Mouse (Mus musculus): ENCODE results near the gene R3hdml. TPM values are rescaled to one million over a fixed set of nuclear protein-coding genes. Genes with fewer than 3 reads are reported as not detected.

The R3hdml gene
- polyA plus RNA-seq, 1 experiment from 2014 or later, result 0.20 TPM

DNA sequence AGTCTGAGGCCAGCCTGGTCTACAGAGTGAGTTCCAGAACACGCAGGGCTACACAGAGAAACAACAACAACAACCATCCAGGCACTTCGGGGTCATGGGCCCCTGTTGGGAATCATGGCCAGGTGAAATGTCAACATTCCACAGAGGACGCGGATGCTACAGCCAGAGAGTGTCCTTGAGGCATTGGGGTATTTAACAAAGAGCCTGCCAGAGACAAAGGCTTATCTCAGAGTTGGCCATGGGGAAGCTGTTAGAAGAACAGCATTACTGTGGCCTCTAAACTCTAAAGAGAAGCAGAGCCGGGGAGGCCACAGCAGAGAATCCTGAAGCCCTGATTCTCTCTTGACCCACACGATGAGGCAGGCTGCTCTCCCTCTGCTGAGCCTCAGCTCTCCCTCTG lies 23.3 kb upstream of the R3hdml start:
- Histone ChIP-seq H3K9ac (ENCODE audit: low read depth, low read length) (no peak overlapping the region), H3K27ac (ENCODE audit: low read length) (no peak overlapping the region), H3K9me3 (ENCODE audit: control insufficient read depth, low read length) (no peaks in the 10 kb centered on the region), H3K4me3 (ENCODE audit: low read length) (no peak overlapping the region), H3K4me2 (ENCODE audit: low read depth, low read length) (no peak overlapping the region), H3K27me3 (replicated peaks; ENCODE audit: control insufficient read depth, insufficient read depth, low read length) (no peaks in the 10 kb centered on the region), H3K36me3 (ENCODE audit: control insufficient read depth, insufficient read depth, low read length) (peaks cover 6% of the 10 kb centered on the region), H3K4me1 (ENCODE audit: control insufficient read depth, insufficient read depth, low read length) (peaks cover 9% of the 10 kb centered on the region)
- WGBS, result 81% methylated on average over 6 of the region's 6 CpGs
- no peak for ATAC-seq

- Histone ChIP-seq H3K9me3 (ENCODE audit: control insufficient read depth, low read length) (no peaks in the 10 kb centered on the region), H3K4me3 (ENCODE audit: low read length) (no peak overlapping the region), H3K36me3 (ENCODE audit: control insufficient read depth, insufficient read depth, low read length) (peaks cover 6% of the 10 kb centered on the region), H3K27ac (ENCODE audit: low read length) (no peak overlapping the region), H3K4me2 (ENCODE audit: low read depth, low read length) (no peak overlapping the region), H3K4me1 (ENCODE audit: control insufficient read depth, insufficient read depth, low read length) (peaks cover 9% of the 10 kb centered on the region), H3K9ac (ENCODE audit: low read depth, low read length) (no peak overlapping the region), H3K27me3 (replicated peaks; ENCODE audit: control insufficient read depth, insufficient read depth, low read length) (no peaks in the 10 kb centered on the region)
- no peak for ATAC-seq
- 95% methylated on average over 15 of the region's 15 CpGs for WGBS
Observed at GRCm38 (mm10) chr2:163469711-163470110, 22.4 kb upstream of the R3hdml start.

GRCm38 (mm10) chr2:163471136-163471535 lies 21.0 kb upstream of the R3hdml start:
- no peak for ATAC-seq
- Histone ChIP-seq H3K36me3 (ENCODE audit: control insufficient read depth, insufficient read depth, low read length) (peaks cover 6% of the 10 kb centered on the region), H3K27ac (ENCODE audit: low read length) (no peak overlapping the region), H3K9ac (ENCODE audit: low read depth, low read length) (peak overlapping the region; percentile 91), H3K4me3 (ENCODE audit: low read length) (no peak overlapping the region), H3K27me3 (replicated peaks; ENCODE audit: control insufficient read depth, insufficient read depth, low read length) (no peaks in the 10 kb centered on the region), H3K4me2 (ENCODE audit: low read depth, low read length) (peak overlapping the region; percentile 89; the same call in 1 of the 2 replicates), H3K9me3 (ENCODE audit: control insufficient read depth, low read length) (no peaks in the 10 kb centered on the region), H3K4me1 (ENCODE audit: control insufficient read depth, insufficient read depth, low read length) (peaks cover 9% of the 10 kb centered on the region)
- WGBS, result 76% methylated on average over 3 of the region's 3 CpGs

GRCm38 (mm10) chr2:163471710-163472465 lies 20.2 kb upstream of the R3hdml start:
- Histone ChIP-seq H3K4me2 (ENCODE audit: low read depth, low read length) (peak overlapping the region; percentile 89), H3K36me3 (ENCODE audit: control insufficient read depth, insufficient read depth, low read length) (peaks cover 6% of the 10 kb centered on the region), H3K4me1 (ENCODE audit: control insufficient read depth, insufficient read depth, low read length) (peaks cover 9% of the 10 kb centered on the region), H3K9ac (ENCODE audit: low read depth, low read length) (peak overlapping the region; percentile 91), H3K4me3 (ENCODE audit: low read length) (peak overlapping the region; percentile 93), H3K27ac (ENCODE audit: low read length) (peak overlapping the region; percentile 65), H3K27me3 (replicated peaks; ENCODE audit: control insufficient read depth, insufficient read depth, low read length) (no peaks in the 10 kb centered on the region), H3K9me3 (ENCODE audit: control insufficient read depth, low read length) (no peaks in the 10 kb centered on the region)
- WGBS, result 3% methylated on average over 36 of the region's 36 CpGs
- ATAC-seq, result peak; percentile 81

- WGBS, result 0% methylated on average over 30 of the region's 30 CpGs
- H3K4me2 ChIP-seq (ENCODE audit: low read depth, low read length), result peak within 1 kb of the TSS; percentile 89
- ATAC-seq, result peak; percentile 95
Observed at GRCm38 (mm10) chr2:163472466-163472851, 19.7 kb upstream of the R3hdml start, which contains the start of gene Fitm2. Fitm2 (minus strand) TSS chr2:163472629.

DNA sequence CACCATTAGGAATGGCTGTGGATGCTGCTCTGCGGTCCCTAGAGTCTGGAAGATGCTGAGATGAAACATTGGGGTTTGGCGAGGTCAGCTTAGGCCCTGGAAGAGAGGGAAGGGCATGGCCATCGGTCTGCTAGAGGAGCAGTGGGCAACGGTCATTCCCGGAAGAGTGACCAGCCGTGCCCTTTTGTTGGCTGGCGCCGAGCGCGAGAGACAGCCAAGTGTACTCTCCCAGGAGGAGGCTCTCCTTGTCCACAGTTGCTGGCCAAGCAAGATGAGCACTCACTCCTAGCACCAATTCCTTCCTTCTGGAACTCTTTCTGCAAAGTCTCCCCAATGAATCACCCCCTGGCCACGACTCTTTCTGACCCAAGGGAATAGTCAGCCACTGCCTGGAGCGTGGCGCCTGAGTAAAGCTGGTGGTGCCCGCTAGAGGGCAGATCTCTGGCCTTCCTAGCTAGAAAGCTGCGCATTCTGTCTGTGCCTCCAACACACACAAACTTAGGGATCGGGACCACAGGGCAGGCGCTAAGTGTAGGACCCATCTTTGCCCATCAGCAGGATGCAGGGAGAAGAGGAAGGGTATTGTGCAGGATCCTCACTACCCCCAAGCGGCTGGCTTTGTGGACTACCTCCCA lies 11.8 kb upstream of the R3hdml start:
- Histone ChIP-seq H3K4me3 (ENCODE audit: low read length) (no peak overlapping the region), H3K9me3 (ENCODE audit: control insufficient read depth, low read length) (no peaks in the 10 kb centered on the region), H3K9ac (ENCODE audit: low read depth, low read length) (no peak overlapping the region), H3K27ac (ENCODE audit: low read length) (no peak overlapping the region), H3K4me2 (ENCODE audit: low read depth, low read length) (no peak overlapping the region), H3K36me3 (ENCODE audit: control insufficient read depth, insufficient read depth, low read length) (no peaks in the 10 kb centered on the region), H3K27me3 (replicated peaks; ENCODE audit: control insufficient read depth, insufficient read depth, low read length) (no peaks in the 10 kb centered on the region; the same call in none of the 2 replicates), H3K4me1 (ENCODE audit: control insufficient read depth, insufficient read depth, low read length) (peaks cover 7% of the 10 kb centered on the region)
- WGBS, result 58% methylated on average over 18 of the region's 18 CpGs
- peak; percentile 16; the same call in 1 of the 2 replicates for ATAC-seq

More at GRCm38 (mm10) chr2:163472466-163472851, 19.7 kb upstream of the R3hdml start, which contains the start of gene Fitm2:
- no peaks in the 10 kb centered on the region for H3K27me3 ChIP-seq (replicated peaks; ENCODE audit: control insufficient read depth, insufficient read depth, low read length)
- H3K4me3 ChIP-seq (ENCODE audit: low read length), result peak within 1 kb of the TSS; percentile 93
- peaks cover 9% of the 10 kb centered on the region for H3K4me1 ChIP-seq (ENCODE audit: control insufficient read depth, insufficient read depth, low read length)
- H3K9ac ChIP-seq (ENCODE audit: low read depth, low read length), result peak within 1 kb of the TSS; percentile 91
- peak within 1 kb of the TSS; percentile 65 for H3K27ac ChIP-seq (ENCODE audit: low read length)
- no peaks in the 10 kb centered on the region for H3K9me3 ChIP-seq (ENCODE audit: control insufficient read depth, low read length)
- H3K36me3 ChIP-seq (ENCODE audit: control insufficient read depth, insufficient read depth, low read length), result peaks cover 6% of the 10 kb centered on the region

- peak; percentile 78 for ATAC-seq
- H3K4me1 ChIP-seq (ENCODE audit: control insufficient read depth, insufficient read depth, low read length), result peaks cover 7% of the 10 kb centered on the region
- no peaks in the 10 kb centered on the region for H3K9me3 ChIP-seq (ENCODE audit: control insufficient read depth, low read length)
- H3K36me3 ChIP-seq (ENCODE audit: control insufficient read depth, insufficient read depth, low read length), result no peaks in the 10 kb centered on the region
- H3K4me2 ChIP-seq (ENCODE audit: low read depth, low read length), result peak overlapping the region; percentile 54
- peak overlapping the region; percentile 25 for H3K9ac ChIP-seq (ENCODE audit: low read depth, low read length)
- H3K4me3 ChIP-seq (ENCODE audit: low read length), result peak overlapping the region; percentile 27
- H3K27ac ChIP-seq (ENCODE audit: low read length), result no peak overlapping the region
- WGBS, result 2% methylated on average over 21 of the region's 21 CpGs
- no peaks in the 10 kb centered on the region; the same call in none of the 2 replicates for H3K27me3 ChIP-seq (replicated peaks; ENCODE audit: control insufficient read depth, insufficient read depth, low read length)
Observed at GRCm38 (mm10) chr2:163481539-163482029, 10.5 kb upstream of the R3hdml start.

- no peaks in the 10 kb centered on the region for H3K36me3 ChIP-seq (ENCODE audit: control insufficient read depth, insufficient read depth, low read length)
- no peaks in the 10 kb centered on the region for H3K4me1 ChIP-seq (ENCODE audit: control insufficient read depth, insufficient read depth, low read length)
- H3K4me3 ChIP-seq (ENCODE audit: low read length), result no peak overlapping the region
- H3K9me3 ChIP-seq (ENCODE audit: control insufficient read depth, low read length), result no peaks in the 10 kb centered on the region
- H3K9ac ChIP-seq (ENCODE audit: low read depth, low read length), result no peak overlapping the region
- 84% methylated on average over 3 of the region's 3 CpGs for WGBS
- H3K27me3 ChIP-seq (replicated peaks; ENCODE audit: control insufficient read depth, insufficient read depth, low read length), result no peaks in the 10 kb centered on the region
- ATAC-seq, result no peak
- no peak overlapping the region for H3K27ac ChIP-seq (ENCODE audit: low read length)
- no peak overlapping the region for H3K4me2 ChIP-seq (ENCODE audit: low read depth, low read length)
Observed at GRCm38 (mm10) chr2:163487360-163487759, 4.8 kb upstream of the R3hdml start.

- H3K9ac ChIP-seq (ENCODE audit: low read depth, low read length), result no peak overlapping the region
- ATAC-seq, result no peak
- no peaks in the 10 kb centered on the region for H3K4me1 ChIP-seq (ENCODE audit: control insufficient read depth, insufficient read depth, low read length)
- H3K27ac ChIP-seq (ENCODE audit: low read length), result no peak overlapping the region
- 56% methylated on average over 5 of the region's 5 CpGs for WGBS
- H3K36me3 ChIP-seq (ENCODE audit: control insufficient read depth, insufficient read depth, low read length), result no peaks in the 10 kb centered on the region
- H3K4me2 ChIP-seq (ENCODE audit: low read depth, low read length), result no peak overlapping the region
- no peaks in the 10 kb centered on the region for H3K27me3 ChIP-seq (replicated peaks; ENCODE audit: control insufficient read depth, insufficient read depth, low read length)
- H3K4me3 ChIP-seq (ENCODE audit: low read length), result no peak overlapping the region
- no peaks in the 10 kb centered on the region for H3K9me3 ChIP-seq (ENCODE audit: control insufficient read depth, low read length)
Observed at GRCm38 (mm10) chr2:163489725-163490291, 2.3 kb upstream of the R3hdml start.
